Mouse (Mus musculus) embryonic facial prominence, embryonic 15.5 days (tissue): Measurements from ENCODE around the gene Dusp7. TPM values are rescaled to one million over a fixed set of nuclear protein-coding genes. Genes with fewer than 3 reads are reported as not detected.

Source experiments
- ATAC-seq: fragments of 200-750 bp; cut with Nextera tagmentation; 2 replicates; pipeline ENCODE4 v1.8.0; 2017; ENCODE audit warnings: low read depth, moderate TSS enrichment; ENCODE audit not compliant: insufficient number of reproducible peaks, low FRiP score, low TSS enrichment
- H3K27ac ChIP-seq: fragments of 300-500 bp; sonication (generic); replicated peaks from 2 replicates; pipeline ENCODE4 v1.5.1; 2015; ENCODE audit warnings: mild to moderate bottlenecking, inconsistent platforms
- H3K27me3 ChIP-seq: fragments of 300-500 bp; sonication (generic); 2 replicates; pipeline ENCODE4 v1.6.1; 2015; ENCODE audit warnings: inconsistent platforms
- H3K36me3 ChIP-seq: fragments of 300-500 bp; sonication (generic); 2 replicates; pipeline ENCODE4 v1.6.1; 2015; ENCODE audit warnings: mild to moderate bottlenecking, inconsistent platforms
- H3K4me1 ChIP-seq: fragments of 300-500 bp; sonication (generic); 2 replicates; pipeline ENCODE4 v1.6.1; 2015; ENCODE audit warnings: inconsistent platforms
- H3K4me2 ChIP-seq: fragments of 300-500 bp; sonication (generic); replicated peaks from 2 replicates; pipeline ENCODE4 v1.6.1; 2015; ENCODE audit warnings: mild to moderate bottlenecking, inconsistent platforms
- H3K4me3 ChIP-seq: fragments of 300-500 bp; sonication (generic); replicated peaks from 2 replicates; pipeline ENCODE4 v1.5.1; 2015; ENCODE audit warnings: mild to moderate bottlenecking, inconsistent platforms
- H3K9ac ChIP-seq: fragments of 300-500 bp; sonication (generic); 2 replicates; pipeline ENCODE4 v1.6.1; 2015; ENCODE audit warnings: inconsistent platforms
- H3K9me3 ChIP-seq: fragments of 300-500 bp; sonication (generic); replicated peaks from 2 replicates; pipeline ENCODE4 v1.6.1; 2016; ENCODE audit warnings: inconsistent platforms
- WGBS: fragments of 180-500 bp; shearing (Covaris S2); methylation state at CpG from one replicate; pipeline ENCODE4 v1.1.7; 2015; 5-methylcytosine and 5-hydroxymethylcytosine counted together
- polyA plus RNA-seq: library from polyadenylated mRNA; unstranded; fragments of >200 nt; fragmentation: Nextera tagmentation; extraction: Ambion mirVana; gene quantifications from 2 replicates; pipeline ENCODE4 v1.2.1, GENCODE M21; 2015

Gene Dusp7
- polyA plus RNA-seq, 1 experiment from 2014 or later = 42.3 TPM

GRCm38 (mm10) chr9:106409096-106409495, 40.7 kb downstream of the Dusp7 start:
- Histone ChIP-seq H3K36me3 (no peaks in the 10 kb centered on the region), H3K4me2 (no peak overlapping the region), H3K9ac (no peak overlapping the region), H3K27me3 (no peaks in the 10 kb centered on the region), H3K4me3 (no peak overlapping the region), H3K4me1 (peaks cover 13% of the 10 kb centered on the region; the same call in 1 of the 2 replicates), H3K27ac (no peak overlapping the region), H3K9me3 (no peaks in the 10 kb centered on the region)
- whole genome bisulfite sequencing = 95% methylated on average over 4 of the region's 4 CpGs
- no peak for ATAC-seq

GRCm38 (mm10) chr9:106410086-106410650, 41.7 kb downstream of the Dusp7 start:
- H3K27me3 ChIP-seq = no peaks in the 10 kb centered on the region
- peaks cover 13% of the 10 kb centered on the region; the same call in 1 of the 2 replicates for H3K4me1 ChIP-seq
- WGBS = 66% methylated on average over 2 of the region's 2 CpGs
- H3K4me2 ChIP-seq = no peak overlapping the region
- no peaks in the 10 kb centered on the region for H3K9me3 ChIP-seq
- no peak overlapping the region for H3K4me3 ChIP-seq
- no peak overlapping the region for H3K27ac ChIP-seq
- H3K9ac ChIP-seq = no peak overlapping the region
- no peaks in the 10 kb centered on the region for H3K36me3 ChIP-seq
- ATAC-seq = no peak

- ATAC-seq = no peak
- 73% methylated on average over 9 of the region's 9 CpGs for WGBS
- H3K4me3 ChIP-seq = no peak overlapping the region
- peaks cover 8% of the 10 kb centered on the region; the same call in 1 of the 2 replicates for H3K4me1 ChIP-seq
- no peaks in the 10 kb centered on the region for H3K27me3 ChIP-seq
- H3K36me3 ChIP-seq = no peaks in the 10 kb centered on the region
- no peak overlapping the region for H3K27ac ChIP-seq
- H3K9ac ChIP-seq = no peak overlapping the region
- no peaks in the 10 kb centered on the region for H3K9me3 ChIP-seq
- no peak overlapping the region for H3K4me2 ChIP-seq
Observed at GRCm38 (mm10) chr9:106411091-106411594, 42.7 kb downstream of the Dusp7 start.

DNA sequence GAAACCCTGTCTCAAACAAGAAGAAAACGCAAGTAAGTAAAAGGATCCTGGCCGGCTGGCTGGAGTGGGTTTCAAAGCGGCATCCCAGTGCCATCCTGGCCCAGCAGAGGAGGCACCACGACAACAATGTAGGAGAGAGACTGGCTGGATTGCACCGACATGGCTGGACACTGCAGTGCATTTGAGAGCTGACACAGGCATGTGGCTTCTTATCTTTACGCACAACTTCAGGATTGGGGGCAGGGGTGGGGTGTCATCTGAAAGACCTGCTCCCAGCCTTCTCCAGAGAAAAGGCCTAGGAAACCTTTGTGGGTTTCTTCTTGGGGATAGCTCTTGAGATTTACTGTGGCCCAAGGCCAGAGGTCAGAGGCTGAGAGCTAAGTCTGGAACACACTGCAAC, 43.3 kb downstream of the Dusp7 start:
- Histone ChIP-seq H3K27me3 (no peaks in the 10 kb centered on the region), H3K27ac (no peak overlapping the region), H3K4me1 (peaks cover 8% of the 10 kb centered on the region; the same call in 1 of the 2 replicates), H3K4me2 (no peak overlapping the region), H3K9me3 (no peaks in the 10 kb centered on the region), H3K4me3 (no peak overlapping the region), H3K36me3 (no peaks in the 10 kb centered on the region), H3K9ac (no peak overlapping the region)
- WGBS = 74% methylated on average over 6 of the region's 6 CpGs
- no peak for ATAC-seq

DNA sequence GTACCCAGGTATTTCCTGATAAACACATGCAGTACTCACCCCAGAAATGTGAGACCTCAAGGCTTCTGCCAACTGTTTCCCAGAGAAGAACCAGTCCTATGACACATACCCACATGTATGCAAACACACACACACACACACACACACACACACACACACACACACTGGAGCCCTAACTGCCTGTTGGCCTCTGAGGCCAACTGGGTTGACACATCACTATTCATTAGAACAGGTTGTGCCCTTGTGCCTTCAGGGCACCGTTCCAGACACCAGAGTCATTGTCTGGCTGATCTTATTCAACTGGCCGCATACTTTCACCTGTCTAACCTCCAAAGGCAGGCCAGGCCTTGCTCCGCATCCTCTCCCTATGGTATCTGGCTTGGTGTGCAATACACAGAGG, 43.8 kb downstream of the Dusp7 start:
- H3K27ac ChIP-seq = no peak overlapping the region
- no peak overlapping the region for H3K4me2 ChIP-seq
- H3K4me1 ChIP-seq = peaks cover 12% of the 10 kb centered on the region
- no peak for ATAC-seq
- WGBS = 61% methylated on average over 3 of the region's 3 CpGs
- no peaks in the 10 kb centered on the region for H3K36me3 ChIP-seq
- H3K4me3 ChIP-seq = no peak overlapping the region
- H3K27me3 ChIP-seq = no peaks in the 10 kb centered on the region
- no peak overlapping the region for H3K9ac ChIP-seq
- H3K9me3 ChIP-seq = no peaks in the 10 kb centered on the region

- peaks cover 26% of the 10 kb centered on the region for H3K4me1 ChIP-seq
- H3K27ac ChIP-seq = no peak overlapping the region
- no peak overlapping the region for H3K9ac ChIP-seq
- H3K4me2 ChIP-seq = no peak overlapping the region
- 74% methylated on average over 5 of the region's 5 CpGs for WGBS
- H3K4me3 ChIP-seq = no peak overlapping the region
- ATAC-seq = no peak
- no peaks in the 10 kb centered on the region for H3K9me3 ChIP-seq
- H3K27me3 ChIP-seq = no peaks in the 10 kb centered on the region
- no peaks in the 10 kb centered on the region for H3K36me3 ChIP-seq
Observed at GRCm38 (mm10) chr9:106413606-106414005, 45.2 kb downstream of the Dusp7 start.

- 81% methylated on average over 6 of the region's 6 CpGs for WGBS
- Histone ChIP-seq H3K4me1 (peaks cover 47% of the 10 kb centered on the region), H3K4me3 (no peak overlapping the region), H3K4me2 (no peak overlapping the region), H3K27ac (no peak overlapping the region), H3K9me3 (no peaks in the 10 kb centered on the region), H3K9ac (no peak overlapping the region), H3K27me3 (no peaks in the 10 kb centered on the region), H3K36me3 (no peaks in the 10 kb centered on the region)
- no peak for ATAC-seq
Observed at GRCm38 (mm10) chr9:106416826-106417225, 48.4 kb downstream of the Dusp7 start.

DNA sequence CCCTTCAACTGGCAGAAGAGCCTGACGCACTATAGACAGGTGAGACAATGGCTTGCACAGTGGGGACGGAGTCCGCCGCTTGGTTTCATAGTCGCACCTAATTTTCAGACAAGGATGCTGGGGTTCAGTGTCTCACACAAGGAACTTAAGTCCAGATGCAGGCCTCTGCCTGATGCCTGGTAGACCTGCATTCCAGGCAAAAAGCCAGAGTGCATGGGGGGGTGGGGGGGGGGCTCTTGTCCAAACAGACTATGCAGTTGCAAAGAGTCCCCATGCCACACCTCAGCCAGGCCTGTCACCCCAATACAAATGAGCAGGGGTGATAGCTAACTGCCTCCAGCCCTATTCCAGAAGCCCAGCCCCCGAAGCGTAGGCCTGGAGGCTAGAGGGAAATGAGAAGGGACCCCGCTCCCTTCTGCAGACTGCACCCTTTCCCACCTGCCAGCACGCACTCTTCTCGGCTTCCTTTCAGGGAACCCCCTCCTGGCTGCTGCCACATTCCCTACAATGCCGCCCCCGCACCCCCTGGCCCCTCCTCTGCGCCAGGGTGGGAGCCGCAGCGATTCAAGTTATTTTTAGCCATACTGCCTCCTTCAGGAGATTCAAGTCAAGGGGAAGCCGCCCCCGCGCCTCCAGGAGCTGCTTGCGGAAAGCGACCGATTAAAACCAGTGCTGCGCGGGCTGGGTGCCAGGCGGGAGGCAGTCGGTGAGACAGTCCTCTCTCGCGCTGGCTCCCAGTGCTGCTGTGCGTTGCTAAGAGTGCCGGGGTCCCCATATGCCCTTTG, 49.6 kb downstream of the Dusp7 start:
- Histone ChIP-seq H3K27me3 (no peaks in the 10 kb centered on the region), H3K9ac (peak overlapping the region; percentile 28; the same call in 1 of the 2 replicates), H3K4me2 (peak overlapping the region; percentile 64), H3K36me3 (no peaks in the 10 kb centered on the region), H3K9me3 (no peaks in the 10 kb centered on the region), H3K4me1 (peaks cover 51% of the 10 kb centered on the region), H3K27ac (peak overlapping the region; percentile 44), H3K4me3 (peak overlapping the region; percentile 29)
- ATAC-seq = peak; percentile 71
- 12% methylated on average over 29 of the region's 29 CpGs for WGBS

- WGBS = 0% methylated on average over 2 of the region's 2 CpGs
- Histone ChIP-seq H3K27ac (peak overlapping the region; percentile 8; the same call in 1 of the 2 replicates), H3K9me3 (no peaks in the 10 kb centered on the region), H3K4me3 (no peak overlapping the region), H3K4me1 (peaks cover 51% of the 10 kb centered on the region), H3K4me2 (no peak overlapping the region), H3K9ac (no peak overlapping the region), H3K36me3 (no peaks in the 10 kb centered on the region), H3K27me3 (no peaks in the 10 kb centered on the region)
- ATAC-seq = no peak
Observed at GRCm38 (mm10) chr9:106420608-106421007, 52.2 kb downstream of the Dusp7 start.

DNA sequence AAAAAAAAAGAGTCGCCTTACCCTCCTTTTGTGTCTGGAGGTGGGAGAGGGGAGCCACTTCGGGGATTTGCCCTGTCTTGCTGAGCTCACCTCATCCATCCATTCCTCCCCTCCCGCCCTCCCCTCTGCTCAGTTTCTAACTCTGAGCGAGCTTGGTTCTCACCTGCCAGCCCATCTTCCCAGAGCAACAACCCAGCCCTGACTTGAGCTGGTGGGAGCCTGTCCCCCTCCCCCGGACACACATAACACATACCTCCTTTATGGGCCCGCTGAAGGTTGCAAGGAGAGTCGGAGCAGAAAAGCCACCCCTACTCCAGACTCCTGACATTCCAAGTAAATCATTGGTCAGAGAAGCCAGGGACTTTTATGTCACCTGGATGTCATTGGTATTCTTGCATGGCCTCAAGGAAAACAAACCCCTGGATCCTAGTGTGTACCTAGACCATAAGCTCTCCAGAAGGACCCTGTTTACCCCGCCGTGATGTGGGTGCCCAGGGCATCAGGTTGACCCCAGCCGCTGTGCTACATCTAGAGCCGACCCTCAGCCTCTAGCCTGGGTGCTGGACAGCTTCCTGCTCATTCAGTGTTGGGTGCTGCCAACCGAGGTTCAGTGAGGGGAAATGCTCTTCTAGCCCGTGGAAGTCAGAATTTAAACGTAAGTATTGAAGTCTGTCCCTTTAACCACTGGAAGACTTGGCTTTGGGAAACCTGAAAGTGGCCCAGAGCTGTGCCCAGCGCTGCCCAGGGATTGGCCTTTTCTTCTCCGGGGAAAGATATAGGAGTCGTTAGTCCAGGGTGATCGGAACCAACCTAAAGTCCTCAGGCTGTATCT, 52.8 kb downstream of the Dusp7 start:
- H3K4me2 ChIP-seq = peak overlapping the region; percentile 45
- no peak for ATAC-seq
- H3K4me1 ChIP-seq = peaks cover 51% of the 10 kb centered on the region
- no peaks in the 10 kb centered on the region for H3K36me3 ChIP-seq
- peak overlapping the region; percentile 17 for H3K27ac ChIP-seq
- no peaks in the 10 kb centered on the region for H3K27me3 ChIP-seq
- no peak overlapping the region for H3K9ac ChIP-seq
- H3K9me3 ChIP-seq = no peaks in the 10 kb centered on the region
- 7% methylated on average over 18 of the region's 18 CpGs for WGBS
- peak overlapping the region; percentile 18 for H3K4me3 ChIP-seq

GRCm38 (mm10) chr9:106421865-106422160, 53.4 kb downstream of the Dusp7 start:
- peak overlapping the region; percentile 45 for H3K4me2 ChIP-seq
- H3K36me3 ChIP-seq = no peaks in the 10 kb centered on the region
- peak; percentile 77 for ATAC-seq
- 1% methylated on average over 3 of the region's 3 CpGs for WGBS
- peak overlapping the region; percentile 18 for H3K4me3 ChIP-seq
- no peaks in the 10 kb centered on the region for H3K9me3 ChIP-seq
- no peaks in the 10 kb centered on the region for H3K27me3 ChIP-seq
- H3K27ac ChIP-seq = peak overlapping the region; percentile 17; the same call in 1 of the 2 replicates
- no peak overlapping the region for H3K9ac ChIP-seq
- peaks cover 51% of the 10 kb centered on the region for H3K4me1 ChIP-seq
